Mouse (Mus musculus) small intestine, adult 2 months (tissue): Measurements from ENCODE around the gene Odaph. TPM values are rescaled to one million over a fixed set of nuclear protein-coding genes. Genes with fewer than 3 reads are reported as not detected.

Experiments used
- H3K27ac ChIP-seq: fragments of 200-500 bp; 2 replicates; pipeline ENCODE4 v1.5.1; 2012; ENCODE audit warnings: low read depth, low read length, control low read depth, inconsistent platforms; ENCODE audit not compliant: insufficient read depth
- H3K27me3 ChIP-seq: fragments of 200-500 bp; 2 replicates; pipeline ENCODE4 v1.6.1; 2012; ENCODE audit warnings: mild to moderate bottlenecking, moderate library complexity, low read length, inconsistent platforms; ENCODE audit not compliant: control insufficient read depth, insufficient read depth
- H3K36me3 ChIP-seq: fragments of 200-500 bp; 2 replicates; pipeline ENCODE4 v1.6.1; 2012; ENCODE audit warnings: mild to moderate bottlenecking, low read length, control low read depth, inconsistent platforms; ENCODE audit not compliant: control insufficient read depth, insufficient read depth
- H3K4me1 ChIP-seq: fragments of 200-500 bp; 2 replicates; pipeline ENCODE4 v1.6.1; 2012; ENCODE audit warnings: low read length, inconsistent platforms, mixed read lengths; ENCODE audit not compliant: control insufficient read depth, insufficient read depth, insufficient read length
- H3K4me3 ChIP-seq: fragments of 200-500 bp; 2 replicates; pipeline ENCODE4 v1.5.1; 2012; ENCODE audit warnings: low read depth, mild to moderate bottlenecking, control low read depth, inconsistent platforms, low read length, moderate library complexity
- CTCF ChIP-seq: fragments of 200-500 bp; IDR thresholded peaks from 2 replicates; pipeline ENCODE4 v1.5.1; 2012; ENCODE audit warnings: low read depth, mild to moderate bottlenecking, control low read depth, inconsistent platforms, low read length, moderate library complexity, mixed read lengths; ENCODE audit not compliant: insufficient replicate concordance, insufficient read length; ENCODE audit errors: extremely low read depth
- POLR2A ChIP-seq: fragments of 200-500 bp; IDR thresholded peaks from 2 replicates; pipeline ENCODE4 v1.6.1; 2012; ENCODE audit warnings: low read depth, mild to moderate bottlenecking, control low read depth, inconsistent platforms, low read length, moderate library complexity
- WGBS: fragments of 180-500 bp; shearing (Covaris S2); methylation state at CpG from one replicate; pipeline ENCODE4 v1.1.7; 2018; 5-methylcytosine and 5-hydroxymethylcytosine counted together
- polyA plus RNA-seq: library from polyadenylated mRNA; depleted of rRNA; stranded (reverse); fragments of >200 nt; gene quantifications from 2 replicates; pipeline ENCODE4 v1.2.3, GENCODE M21; 2012

Gene Odaph
- polyA plus RNA-seq, 1 experiment: not detected

- H3K27me3 ChIP-seq: no peaks in the 10 kb centered on the region
- H3K4me3 ChIP-seq: no peak overlapping the region
- H3K27ac ChIP-seq: no peak overlapping the region
- H3K36me3 ChIP-seq: no peaks in the 10 kb centered on the region
- H3K4me1 ChIP-seq: no peaks in the 10 kb centered on the region
- no peak for TF ChIP-seq POLR2A
- no peak for TF ChIP-seq CTCF
- 57% methylated on average over 6 of the region's 6 CpGs for WGBS
Observed at GRCm38 (mm10) chr5:91991191-91991937, 4.1 kb downstream of the Odaph start.

GRCm38 (mm10) chr5:91993061-91993460 lies 5.8 kb downstream of the Odaph start:
- Histone ChIP-seq H3K36me3 (no peaks in the 10 kb centered on the region), H3K27me3 (no peaks in the 10 kb centered on the region), H3K4me3 (no peak overlapping the region), H3K4me1 (no peaks in the 10 kb centered on the region), H3K27ac (no peak overlapping the region)
- TF ChIP-seq CTCF (no peak), POLR2A (no peak)
- 86% methylated on average over 2 of the region's 2 CpGs for WGBS

GRCm38 (mm10) chr5:91994546-91994945 lies 7.3 kb downstream of the Odaph start:
- Histone ChIP-seq H3K27me3 (no peaks in the 10 kb centered on the region), H3K4me3 (no peak overlapping the region), H3K27ac (no peak overlapping the region), H3K36me3 (no peaks in the 10 kb centered on the region), H3K4me1 (no peaks in the 10 kb centered on the region)
- TF ChIP-seq CTCF (no peak), POLR2A (no peak)
- 69% methylated on average over 13 of the region's 13 CpGs for WGBS

GRCm38 (mm10) chr5:92000770-92001169 lies 13.5 kb downstream of the Odaph start:
- Histone ChIP-seq H3K4me1 (no peaks in the 10 kb centered on the region), H3K27me3 (no peaks in the 10 kb centered on the region), H3K27ac (no peak overlapping the region), H3K4me3 (no peak overlapping the region), H3K36me3 (no peaks in the 10 kb centered on the region)
- 52% methylated on average over 2 of the region's 2 CpGs for WGBS
- TF ChIP-seq CTCF (no peak), POLR2A (no peak)

GRCm38 (mm10) chr5:92003011-92003410 lies 15.7 kb downstream of the Odaph start:
- Histone ChIP-seq H3K27ac (no peak overlapping the region), H3K4me1 (no peaks in the 10 kb centered on the region), H3K4me3 (no peak overlapping the region), H3K36me3 (no peaks in the 10 kb centered on the region), H3K27me3 (no peaks in the 10 kb centered on the region)
- TF ChIP-seq POLR2A: no peak
- WGBS: 67% methylated on average over 2 of the region's 2 CpGs

GRCm38 (mm10) chr5:92009827-92010226 lies 22.6 kb downstream of the Odaph start:
- TF ChIP-seq POLR2A (no peak), CTCF (no peak)
- no peak overlapping the region for H3K4me3 ChIP-seq
- peaks cover 3% of the 10 kb centered on the region; the same call in 1 of the 2 replicates for H3K27me3 ChIP-seq
- H3K36me3 ChIP-seq: no peaks in the 10 kb centered on the region
- WGBS: 16% methylated on average over 2 of the region's 2 CpGs
- H3K27ac ChIP-seq: no peak overlapping the region
- no peaks in the 10 kb centered on the region for H3K4me1 ChIP-seq

GRCm38 (mm10) chr5:92011756-92012155 lies 24.5 kb downstream of the Odaph start:
- peaks cover 3% of the 10 kb centered on the region; the same call in 1 of the 2 replicates for H3K27me3 ChIP-seq
- H3K4me1 ChIP-seq: no peaks in the 10 kb centered on the region
- WGBS: 32% methylated on average over 7 of the region's 7 CpGs
- TF ChIP-seq POLR2A: no peak
- no peak for TF ChIP-seq CTCF
- H3K27ac ChIP-seq: no peak overlapping the region
- no peak overlapping the region for H3K4me3 ChIP-seq
- H3K36me3 ChIP-seq: no peaks in the 10 kb centered on the region
